8 mouse cellular contexts compared by ENCODE assay signal in the genomic region with DNA sequence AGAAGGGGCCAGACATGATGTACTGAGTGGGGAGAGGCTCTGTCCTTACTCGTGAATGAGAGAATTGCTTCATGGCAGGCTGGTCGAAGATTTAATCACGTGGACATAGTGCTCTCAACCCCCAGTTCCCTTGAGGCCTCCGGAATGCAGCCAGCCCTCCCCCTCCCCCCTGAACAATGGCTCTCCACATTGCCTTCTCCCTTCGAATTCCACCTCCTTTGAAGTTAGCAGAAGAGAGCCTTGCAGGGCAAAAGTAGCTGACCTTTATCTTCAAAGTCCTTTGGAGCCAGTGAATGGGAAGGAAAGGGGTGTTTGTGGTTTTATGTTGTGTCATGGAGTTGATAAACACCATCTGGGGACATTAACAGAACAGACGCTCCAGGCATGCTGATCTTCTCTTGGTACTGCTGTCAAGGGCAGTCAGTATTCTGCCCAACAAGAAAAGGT.
DNase-seq lines count a peak whose midpoint lies in the region.

No protein-coding gene starts in this region.

- intact Hi-C loops in heart, postnatal 14 days (cut with DNase I) = no loop called here
- intact Hi-C loops in heart, postnatal 25 days (cut with DNase I) = no loop called here

- peak; percentile 4 to 12 for DNase-seq in heart, postnatal 14 days
- no peak for DNase-seq in heart, postnatal 25 days (ENCODE audit: low spot score)
- DNase-seq in Muller cell, postnatal 12 days (ENCODE audit: inconsistent ontology term) = peak; percentile 46
- peak; percentile 53 for DNase-seq in forelimb bud, embryonic 11.5 days (ENCODE audit: low read depth, low spot score)
- peak; percentile 83 for DNase-seq in mesoderm, embryonic 11.5 days (ENCODE audit: low read depth, low spot score)
- DNase-seq in urinary bladder, adult 2 months (ENCODE audit: low spot score) = no peak
- DNase-seq in left cerebral cortex, adult 8-10 months (ENCODE audit: low spot score in 2 of 2) = no peak
- no peak for DNase-seq in B cell, adult 2 months

Comparison
In these comparisons a context has a peak if more than half of its experiments do, and no peak if none do; other contexts are left out.
1. DNase-seq: peak in heart, postnatal 14 days (2 of 2), Muller cell, postnatal 12 days (single experiment), forelimb bud, embryonic 11.5 days (single experiment) and mesoderm, embryonic 11.5 days (single experiment); none in heart, postnatal 25 days (single experiment), urinary bladder, adult 2 months (single experiment), left cerebral cortex, adult 8-10 months (0 of 2) and B cell, adult 2 months (0 of 2).